Mouse (Mus musculus) right cerebral cortex, adult 18-20 months (tissue): ENCODE results near the gene Wdr90.
A peak's percentile ranks its signal among the peaks of the same experiment; 100 is the strongest.
"Not testable (repeated sequence)": the region's sequence is repeated elsewhere in the genome, so short reads cannot be mapped to it uniquely, and the experiment has no call there.

Experiments
- DNase-seq: peaks from one replicate; pipeline ENCODE4 v3.0.0; 2022; ENCODE audit warnings: mixed read lengths

The Wdr90 gene

GRCm38 (mm10) chr17:25877025-25877424, 15.7 kb upstream of the Wdr90 start:
- DNase-seq = no peak

GRCm38 (mm10) chr17:25876347-25876915, 15.1 kb upstream of the Wdr90 start:
- DNase-seq = no peak

- DNase-seq = peak; percentile 94
Observed at GRCm38 (mm10) chr17:25875171-25876136, 14.2 kb upstream of the Wdr90 start.

- DNase-seq = peak; percentile 95
Observed at GRCm38 (mm10) chr17:25874721-25875170, 13.4 kb upstream of the Wdr90 start, which contains the start of gene Mettl26. Gene Mettl26 (plus strand): TSS chr17:25875074.

- DNase-seq = no peak
Observed at GRCm38 (mm10) chr17:25874148-25874720, 12.9 kb upstream of the Wdr90 start.

- DNase-seq = no peak
Observed at GRCm38 (mm10) chr17:25873405-25874147, 12.3 kb upstream of the Wdr90 start.

- no peak for DNase-seq
Observed at GRCm38 (mm10) chr17:25872676-25873075, 11.4 kb upstream of the Wdr90 start.

- DNase-seq = not testable (repeated sequence)
Observed at GRCm38 (mm10) chr17:25871566-25871965, 10.3 kb upstream of the Wdr90 start.

- DNase-seq = no peak
Observed at GRCm38 (mm10) chr17:25869954-25870353, 8.7 kb upstream of the Wdr90 start.

GRCm38 (mm10) chr17:25869498-25869897, 8.2 kb upstream of the Wdr90 start:
- no peak for DNase-seq

GRCm38 (mm10) chr17:25868601-25869191, 7.4 kb upstream of the Wdr90 start, which contains the start of gene Mcrip2:
Gene Mcrip2 (minus strand): TSS chr17:25868764.
- peak; percentile 85 for DNase-seq

GRCm38 (mm10) chr17:25867836-25868600, 6.7 kb upstream of the Wdr90 start:
- DNase-seq = no peak

GRCm38 (mm10) chr17:25867509-25867835, 6.2 kb upstream of the Wdr90 start:
- no peak for DNase-seq

- no peak for DNase-seq
Observed at GRCm38 (mm10) chr17:25866172-25866571, 4.9 kb upstream of the Wdr90 start.

GRCm38 (mm10) chr17:25865288-25865687, 4.0 kb upstream of the Wdr90 start:
- DNase-seq = no peak

GRCm38 (mm10) chr17:25864311-25864710, 3.0 kb upstream of the Wdr90 start:
- no peak for DNase-seq

- no peak for DNase-seq
Observed at GRCm38 (mm10) chr17:25863681-25864080, 2.4 kb upstream of the Wdr90 start.

- DNase-seq = no peak
Observed at GRCm38 (mm10) chr17:25861704-25862612, 657 bp upstream of the Wdr90 start.

GRCm38 (mm10) chr17:25860229-25860628, 1.1 kb downstream of the Wdr90 start:
- DNase-seq = no peak

GRCm38 (mm10) chr17:25844396-25844901, 16.9 kb downstream of the Wdr90 start, which contains the start of gene Rhot2:
Gene Rhot2 (minus strand): TSS chr17:25844851.
- DNase-seq = peak; percentile 97
